In genomic region chr4:112288396-112288795, GRCm38 (mm10) we compare ENCODE assay signal across 13 mouse cellular contexts. TPM values are rescaled to one million over a fixed set of nuclear protein-coding genes. Genes with fewer than 3 reads are reported as not detected.
"Had no signal": no experiment of that assay in that cellular context is flagged by ENCODE, and none has a peak within 500 bp of the region (broad histone marks: within the 10 kb centered on the region; RNA-seq: fewer than 3 reads in every experiment).

No protein-coding gene starts in this region.

- DNase-seq: kidney, adult 8-10 months; kidney, postnatal 4 days; left cerebral cortex, postnatal 4 days; lung, embryonic 14.5 days; lung, postnatal 14 days; midbrain, embryonic 14.5 days; right cerebral cortex, postnatal 25 days; thymus, adult 18-20 months; thymus, postnatal 14 days had no signal

- ATAC-seq: intestine, postnatal 0 days had no signal

RNA-seq across cellular contexts. Expression of gene Skint3, which starts 56.4 kb away (rescaled TPM):
- total RNA-seq: layer of hippocampus, adult 2 months; layer of hippocampus, postnatal 10 days; left cerebral cortex, postnatal 10 days; left cerebral cortex, postnatal 4 days had no signal
